Mouse (Mus musculus) left cerebral cortex, postnatal 14 days (tissue): ENCODE data around the gene Narf. TPM values are rescaled to one million over a fixed set of nuclear protein-coding genes. Genes with fewer than 3 reads are reported as not detected.

ENCODE experiments used
- DNase-seq, 2 experiments: peaks; one replicate each; pipeline ENCODE4 v3.0.0; 2021 to 2022; ENCODE audit warnings: low spot score in 2 of 2, mixed read lengths in 1 of 2
- intact Hi-C: fragments of 180-260 bp; cut with DNase I; formaldehyde crosslinking; loops from one replicate; pipeline ENCODE4 v1.15.1; 2025
- total RNA-seq, 2 experiments: library from RNA; stranded (reverse); gene quantifications; 2 replicates each; pipeline ENCODE4 v1.2.3; 2021

The Narf gene
- total RNA-seq, 2 experiments from 2014 or later, result 67.4 to 70.7 TPM

GRCm38 (mm10) chr11:121231628-121232291 is 5.3 kb upstream of the Narf start:
- peak; percentile 27 to 72 for DNase-seq
- intact Hi-C loops, result no loop called here

GRCm38 (mm10) chr11:121232706-121233105 is 4.3 kb upstream of the Narf start:
- DNase-seq, result no peak
- intact Hi-C loops, result no loop called here

- intact Hi-C loops, result no loop called here
- peak; percentile 30 to 52 for DNase-seq
Observed at GRCm38 (mm10) chr11:121235475-121236238, 1.4 kb upstream of the Narf start.

GRCm38 (mm10) chr11:121237345-121238128 is 484 bp downstream of the Narf start:
- intact Hi-C loops, result no loop called here
- peak in 1 of 2 experiments; percentile 59 for DNase-seq

GRCm38 (mm10) chr11:121239669-121240068 is 2.6 kb downstream of the Narf start:
- no peak for DNase-seq
- intact Hi-C loops, result no loop called here

- intact Hi-C loops, result no loop called here
- DNase-seq, result no peak
Observed at GRCm38 (mm10) chr11:121250196-121250595, 13.1 kb downstream of the Narf start.

- DNase-seq, result peak; percentile 92 to 94
- intact Hi-C loops, result no loop called here
Observed at GRCm38 (mm10) chr11:121259160-121260100, 22.4 kb downstream of the Narf start, which contains the start of gene Foxk2. Gene Foxk2, plus strand, starts transcription at chr11:121259990.

- intact Hi-C loops, result no loop called here
Observed at GRCm38 (mm10) chr11:121260211-121260906, 23.3 kb downstream of the Narf start.

GRCm38 (mm10) chr11:121261074-121261473 is 24.0 kb downstream of the Narf start:
- DNase-seq, result no peak
- intact Hi-C loops, result no loop called here

More at GRCm38 (mm10) chr11:121260211-121260906, 23.3 kb downstream of the Narf start:
- peak; percentile 24 to 33 for DNase-seq

- intact Hi-C loops, result no loop called here
- no peak for DNase-seq
Observed at GRCm38 (mm10) chr11:121277516-121277915, 40.5 kb downstream of the Narf start.

GRCm38 (mm10) chr11:121278011-121278410 is 41.0 kb downstream of the Narf start:
- no peak for DNase-seq
- intact Hi-C loops, result no loop called here

GRCm38 (mm10) chr11:121282911-121283310 is 45.9 kb downstream of the Narf start:
- DNase-seq, result no peak
- intact Hi-C loops, result no loop called here

- intact Hi-C loops, result no loop called here
- no peak for DNase-seq
Observed at GRCm38 (mm10) chr11:121289859-121290258, 52.8 kb downstream of the Narf start.

- no peak for DNase-seq
- intact Hi-C loops, result no loop called here
Observed at GRCm38 (mm10) chr11:121294771-121295170, 57.7 kb downstream of the Narf start.

- intact Hi-C loops, result no loop called here
- DNase-seq, result no peak
Observed at GRCm38 (mm10) chr11:121298493-121298892, 61.4 kb downstream of the Narf start.

GRCm38 (mm10) chr11:121300265-121300664 is 63.2 kb downstream of the Narf start:
- no peak for DNase-seq
- intact Hi-C loops, result no loop called here

GRCm38 (mm10) chr11:121305371-121305770 is 68.3 kb downstream of the Narf start:
- peak; percentile 60 to 84 for DNase-seq

More at GRCm38 (mm10) chr11:121305371-121305770, 68.3 kb downstream of the Narf start:
- intact Hi-C loops, result no loop called here
